ENCODE assay signal across 8 mouse cellular contexts in genomic region chr19:7605930-7606783, GRCm38 (mm10). TPM values are rescaled to one million over a fixed set of nuclear protein-coding genes. Genes with fewer than 3 reads are reported as not detected.
A peak's percentile ranks its signal among the peaks of the same experiment; 100 is the strongest.
DNase-seq lines count a peak whose midpoint lies in the region; ATAC-seq and TF ChIP-seq lines count a peak whose summit lies in the region.

No protein-coding gene starts in this region.

- no peaks in the 10 kb centered on the region for H3K27me3 ChIP-seq in lung, embryonic 15.5 days

- peak overlapping the region; percentile 32 for H3K27ac ChIP-seq in layer of hippocampus, adult 2 months
- H3K27ac ChIP-seq in lung, embryonic 15.5 days: peak overlapping the region; percentile 84

- DNase-seq in adrenal gland, adult 2 months: peak; percentile 32
- DNase-seq in adrenal gland, adult 8-10 months: no peak
- peak; percentile 35 for DNase-seq in embryo, embryonic 10 days (ENCODE audit: low spot score)
- DNase-seq in heart, postnatal 4 days: peak; percentile 66
- DNase-seq in layer of hippocampus, adult 2 months (ENCODE audit: low spot score in 2 of 2): peak; percentile 48 to 71
- DNase-seq in right cerebral cortex, postnatal 14 days: peak; percentile 71
- DNase-seq in gastrocnemius, adult 8-10 months (ENCODE audit: low spot score in 2 of 2): no peak

- H3K4me3 ChIP-seq in layer of hippocampus, adult 2 months: peak overlapping the region; percentile 46
- peak overlapping the region; percentile 26 for H3K4me3 ChIP-seq in lung, embryonic 15.5 days

- H3K9ac ChIP-seq in lung, embryonic 15.5 days: peak overlapping the region; percentile 14; the same call in 1 of the 2 replicates

- no peaks in the 10 kb centered on the region for H3K36me3 ChIP-seq in lung, embryonic 15.5 days

- ATAC-seq in lung, embryonic 15.5 days (ENCODE audit: borderline replicate concordance, extremely low read depth, low FRiP score, low TSS enrichment): peak; percentile 69

- H3K4me2 ChIP-seq in lung, embryonic 15.5 days: peak overlapping the region; percentile 58

- 2% methylated on average over 15 of the region's 15 CpGs for WGBS in lung, embryonic 15.5 days

- peaks cover 31% of the 10 kb centered on the region for H3K4me1 ChIP-seq in lung, embryonic 15.5 days

- no peaks in the 10 kb centered on the region for H3K9me3 ChIP-seq in lung, embryonic 15.5 days

- no peak for TF ChIP-seq CTCF in layer of hippocampus, adult 2 months (conservative IDR thresholded peaks at IDR 0.05)

RNA-seq across cellular contexts. Expression of gene Lgals12, which starts 0.8 kb away (rescaled TPM):
- 10 to 100 TPM; 28.1 to 38.8 TPM for total RNA-seq in adrenal gland, adult 2 months (2021)
- 9.6 and 20.4 TPM in 2 replicates for polyA plus RNA-seq in adrenal gland, adult 2 months (2012; rRNA removed)
- 10 to 100 TPM; 10.0 to 28.4 (median 13.1) TPM for total RNA-seq in adrenal gland, adult 8-10 months (2022)
- total RNA-seq in heart, postnatal 4 days (2021): under 1 TPM; 0.36 to 0.41 TPM
- total RNA-seq in layer of hippocampus, adult 2 months (2021): under 1 TPM; 0.13 to 0.17 TPM
- 1.1 and 1.6 TPM in 2 replicates for polyA plus RNA-seq in lung, embryonic 15.5 days (2015; fragmentation: Nextera tagmentation; extraction: Ambion mirVana)
- total RNA-seq in gastrocnemius, adult 8-10 months (2022): 1 to 10 TPM in 2 of 4 experiments, under 1 TPM in 2; 0.46 to 2.0 (median 1.2) TPM

RNA-seq across cellular contexts. Expression of gene Hrasls5, which starts 6.2 kb away (rescaled TPM):
- under 1 TPM in 1 of 2 experiments, not detected in 1; 0.37 TPM for total RNA-seq in adrenal gland, adult 2 months (2021)
- 1.0 TPM in 1 of 2 replicates, not detected in the other for polyA plus RNA-seq in adrenal gland, adult 2 months (2012; rRNA removed)
- under 1 TPM in 2 of 4 experiments, not detected in 2; 0.23 to 0.59 TPM for total RNA-seq in adrenal gland, adult 8-10 months (2022)
- not detected for total RNA-seq in heart, postnatal 4 days (2021)
- total RNA-seq in layer of hippocampus, adult 2 months (2021): not detected
- 0.26 TPM in 1 of 2 replicates, not detected in the other for polyA plus RNA-seq in lung, embryonic 15.5 days (2015; fragmentation: Nextera tagmentation; extraction: Ambion mirVana)
- not detected for total RNA-seq in gastrocnemius, adult 8-10 months (2022)

RNA-seq across cellular contexts. Expression of gene Pla2g16, which starts 48.9 kb away (rescaled TPM):
- total RNA-seq in adrenal gland, adult 2 months (2021): 100 to 1,000 TPM in 1 of 2 experiments, 10 to 100 TPM in 1; 53.9 to 113 TPM
- polyA plus RNA-seq in adrenal gland, adult 2 months (2012; rRNA removed): 10.9 and 13.6 TPM in 2 replicates
- total RNA-seq in adrenal gland, adult 8-10 months (2022): 10 to 100 TPM; 50.3 to 83.3 (median 57.3) TPM
- 10 to 100 TPM; 81.0 to 81.1 TPM for total RNA-seq in heart, postnatal 4 days (2021)
- total RNA-seq in layer of hippocampus, adult 2 months (2021): 10 to 100 TPM; 29.8 to 34.2 TPM
- 13.1 and 16.6 TPM in 2 replicates for polyA plus RNA-seq in lung, embryonic 15.5 days (2015; fragmentation: Nextera tagmentation; extraction: Ambion mirVana)
- total RNA-seq in gastrocnemius, adult 8-10 months (2022): 100 to 1,000 TPM in 2 of 4 experiments, 10 to 100 TPM in 2; 97.9 to 127 (median 108) TPM

Comparison
In these comparisons a context has a peak if more than half of its experiments do, and no peak if none do; other contexts are left out.
1. DNase-seq: peak in adrenal gland, adult 2 months (single experiment), embryo, embryonic 10 days (single experiment), heart, postnatal 4 days (single experiment), layer of hippocampus, adult 2 months (2 of 2) and right cerebral cortex, postnatal 14 days (single experiment); none in adrenal gland, adult 8-10 months (single experiment) and gastrocnemius, adult 8-10 months (0 of 2).